Mouse (Mus musculus) ovary, postnatal 36 days (tissue): ENCODE measurements at regions not wholly inside any gene's neighbourhood (a gene's known extent, or its start where the extent isn't known, plus 50 kb on each side); places are given as distances from the start of the nearest gene placed in this dataset.

Experiments
- DNase-seq: peaks from one replicate; pipeline ENCODE4 v3.0.0; 2022; ENCODE audit warnings: low spot score, mixed read lengths

- DNase-seq: no peak
These were observed 981.4 kb downstream of the Pdha2 start for GRCm38 (mm10) chr3:140230712-140231111.

- DNase-seq: no peak
These were observed 979.0 kb downstream of the Pdha2 start for GRCm38 (mm10) chr3:140233144-140233543.

GRCm38 (mm10) chr3:140233809-140234208 lies 978.3 kb downstream of the Pdha2 start:
- DNase-seq: no peak

GRCm38 (mm10) chr3:140239276-140239675 lies 972.9 kb downstream of the Pdha2 start:
- no peak for DNase-seq
